Mouse (Mus musculus) adrenal gland, postnatal 10 days (tissue): ENCODE measurements around the gene Tent5d. TPM values are rescaled to one million over a fixed set of nuclear protein-coding genes. Genes with fewer than 3 reads are reported as not detected.

ENCODE experiments used
- DNase-seq: peaks from one replicate; pipeline ENCODE4 v3.0.0; 2021; ENCODE audit warnings: mixed read lengths
- long read RNA-seq, 2 experiments: library from polyadenylated mRNA; stranded (forward); transcript quantifications; one replicate each; pipeline ENCODE4 v2.0.0; 2021
- total RNA-seq, 2 experiments: library from RNA; stranded (reverse); gene quantifications; 2 replicates each; pipeline ENCODE4 v1.2.3; 2021

Gene Tent5d
- total RNA-seq, result not detected
- long read RNA-seq, experiment 1, result 0 reads
- long read RNA-seq, experiment 2, partial matches to known transcripts, result 0 of 2 reads
- long read RNA-seq, experiment 2, other reads (novel, unspliced or antisense), result 2 of 2 reads

DNA sequence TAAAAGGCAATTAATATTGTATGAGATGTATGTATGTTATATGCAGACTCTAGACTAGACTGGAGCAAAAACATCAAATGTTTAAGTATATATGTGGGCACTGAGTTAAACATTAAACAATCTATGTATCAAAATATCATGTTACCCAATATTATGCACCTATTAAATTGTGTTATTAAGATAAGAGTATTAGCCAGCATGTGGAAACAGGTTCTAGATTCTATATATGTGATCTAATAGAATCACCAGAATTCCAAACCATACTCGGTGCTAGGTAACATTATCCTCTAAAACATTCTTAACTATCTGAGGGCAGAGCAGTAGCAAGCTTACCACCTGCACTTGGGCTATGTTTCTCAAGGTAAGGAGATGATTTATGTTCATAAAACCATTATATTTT lies at the start of gene Tent5d:
Gene Tent5d, plus strand, starts transcription at position 301 of the 400 bp plus-strand sequence.
- no peak for DNase-seq

DNA sequence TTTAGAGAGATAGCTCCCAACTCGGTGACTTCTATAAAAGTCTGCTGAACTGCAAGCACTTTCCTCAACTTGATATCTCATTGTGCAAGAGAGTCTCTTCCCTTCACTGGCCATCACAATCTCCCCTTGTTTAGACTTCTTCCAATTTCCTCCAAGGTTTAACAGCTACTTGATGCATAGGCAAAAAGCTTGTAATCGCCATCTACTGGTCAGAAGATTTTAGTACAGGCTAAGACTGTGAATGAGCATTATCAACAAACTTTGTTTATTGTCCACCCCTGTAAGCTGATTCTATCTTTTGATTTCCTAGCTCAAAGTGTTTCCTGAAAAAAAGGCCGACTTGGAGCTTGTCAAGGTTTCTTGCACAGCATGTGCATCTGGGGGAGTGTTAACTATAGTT lies 24.5 kb upstream of the Tent5d start:
- DNase-seq, result no peak

DNA sequence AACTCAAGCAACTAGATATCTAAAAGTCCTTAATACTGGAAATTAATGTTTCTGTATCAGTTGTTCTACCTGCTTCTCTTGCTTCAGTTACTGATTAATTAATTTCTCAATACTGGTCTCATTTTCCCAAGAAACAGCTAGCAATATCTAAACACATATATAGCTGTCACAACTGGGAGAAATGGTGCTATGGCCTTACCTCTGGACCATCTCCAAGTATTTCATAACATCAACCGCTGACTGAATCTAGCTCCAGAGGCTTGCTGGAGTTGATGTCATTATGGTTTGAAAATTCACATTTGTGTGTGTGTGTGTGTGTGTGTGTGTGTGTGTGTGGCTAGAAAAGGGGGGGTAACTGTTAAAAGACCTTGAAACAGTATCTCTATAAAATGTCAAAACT lies 2.3 kb upstream of the Tent5d start:
- DNase-seq, result peak; percentile 7

DNA sequence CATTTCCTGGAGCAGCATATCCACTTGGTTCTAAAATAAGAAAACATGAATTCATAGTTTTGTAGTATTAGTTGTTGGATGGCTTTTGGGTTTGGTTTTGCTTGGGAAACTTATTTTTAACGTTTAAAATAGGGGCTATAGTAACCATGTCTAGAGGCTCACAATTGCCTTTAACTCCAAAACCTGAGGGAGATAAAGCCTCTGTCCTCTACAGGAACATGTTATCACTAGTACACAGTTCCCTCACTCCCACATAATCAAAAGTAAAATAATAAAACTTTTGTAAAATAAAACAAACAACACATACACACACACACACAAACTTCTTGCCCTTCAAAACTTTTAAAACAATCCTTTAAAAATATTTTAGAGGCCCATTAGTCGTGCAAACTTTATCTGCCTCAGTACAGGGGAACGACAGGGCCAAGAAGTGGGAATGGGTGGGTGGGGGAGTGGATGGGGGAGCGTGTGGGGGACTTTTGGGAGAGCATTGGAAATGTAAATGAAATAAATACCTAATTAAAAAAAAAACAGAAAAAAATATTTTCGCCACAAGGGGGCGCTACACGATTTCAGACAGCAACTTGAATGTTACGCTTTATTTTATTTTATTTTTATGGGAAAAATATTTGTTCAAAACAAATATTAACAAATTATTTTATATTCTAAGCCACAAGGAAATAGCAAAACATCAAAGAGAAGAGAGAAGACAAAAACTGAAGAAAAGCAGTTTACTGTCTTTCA lies 1.5 kb upstream of the Tent5d start:
- no peak for DNase-seq

DNA sequence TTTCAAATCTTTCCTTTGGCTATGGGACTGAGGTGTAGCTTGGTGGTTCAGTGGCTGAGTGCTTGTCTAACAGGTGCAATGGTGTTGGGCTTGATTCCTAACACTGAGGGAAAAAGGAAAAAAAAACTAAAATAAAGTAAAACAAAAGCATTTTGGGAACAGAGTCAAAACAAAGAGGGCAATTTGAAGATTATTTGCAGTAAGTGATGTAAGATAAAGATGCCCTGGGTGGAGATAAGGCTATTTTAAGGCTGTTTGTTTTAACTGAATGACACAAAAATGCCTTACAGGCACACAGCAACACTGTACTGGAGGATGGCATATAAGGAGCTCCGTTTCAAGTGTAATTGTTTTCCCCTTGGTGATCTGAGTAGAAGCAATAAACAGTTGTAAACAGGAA lies 3.4 kb downstream of the Tent5d start:
- DNase-seq, result no peak

DNA sequence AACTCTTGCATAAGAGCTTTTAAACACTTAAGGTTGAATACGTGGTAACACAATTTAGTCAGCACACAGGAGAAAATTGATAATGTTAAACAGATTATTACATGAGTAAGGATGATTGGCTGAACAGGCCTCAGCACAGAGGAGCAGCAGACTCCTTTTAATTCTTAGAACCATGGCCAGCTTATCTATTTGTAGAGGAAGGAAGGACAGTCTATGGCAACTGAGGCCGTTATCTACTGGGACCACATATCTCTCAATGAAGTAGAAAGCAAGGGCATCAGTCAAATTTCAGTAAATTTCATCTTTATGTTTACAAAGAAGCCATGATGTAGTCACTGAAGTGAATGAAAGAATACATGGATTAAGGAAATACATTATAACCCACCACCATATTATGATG lies 4.5 kb downstream of the Tent5d start:
- no peak for DNase-seq

DNA sequence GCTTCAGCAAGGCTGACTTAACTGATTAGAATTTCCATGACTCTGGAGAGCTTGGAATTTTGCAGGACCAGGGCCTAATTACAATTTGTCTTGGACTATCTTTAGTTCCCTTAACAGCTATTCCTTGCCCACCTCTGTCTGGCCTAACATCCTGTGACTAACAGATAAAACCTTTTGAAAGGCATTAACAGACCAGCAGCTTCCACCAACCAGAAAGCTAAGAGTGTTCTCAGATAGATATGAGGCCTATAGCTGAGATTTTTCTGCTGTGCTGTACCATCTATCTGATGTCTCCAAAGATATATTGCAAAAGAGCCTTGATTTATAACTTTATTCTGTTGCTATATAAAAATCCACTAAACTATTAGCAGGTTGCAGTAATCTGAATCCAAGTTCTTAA lies 19.7 kb downstream of the Tent5d start:
- no peak for DNase-seq

DNA sequence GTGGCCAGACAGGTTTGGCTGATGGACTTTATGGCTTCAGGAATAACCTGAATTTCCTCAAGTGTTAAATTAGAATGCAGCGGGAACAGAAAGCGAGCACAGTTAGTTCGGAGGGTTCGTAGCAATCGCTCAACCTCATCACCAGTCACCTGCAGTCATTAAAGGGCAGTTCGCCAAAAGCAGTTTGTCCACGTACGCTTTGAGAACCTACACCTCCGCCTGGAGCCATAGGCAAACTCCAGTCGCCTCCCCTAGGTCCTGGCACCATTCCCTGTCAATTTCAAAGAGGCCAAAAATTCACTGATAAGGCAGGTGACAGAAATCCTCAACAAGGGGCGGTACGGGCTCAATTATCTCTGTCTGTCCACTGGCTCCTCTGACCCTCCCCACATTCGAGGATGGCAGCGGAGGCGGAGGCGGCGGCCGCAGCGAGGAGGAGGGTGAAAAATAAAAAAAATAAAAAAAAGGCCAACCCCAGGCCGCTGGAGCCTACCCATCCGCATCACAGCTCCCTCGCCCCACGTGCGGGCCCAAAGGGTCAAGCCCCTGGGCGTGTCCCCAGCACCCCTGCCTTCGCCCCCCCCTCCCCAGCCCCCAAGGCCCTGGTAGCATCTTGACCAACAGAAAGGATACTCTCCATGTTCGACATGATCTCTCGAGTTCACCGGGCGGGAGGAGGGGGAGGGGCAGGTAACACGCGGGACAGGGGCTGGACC lies 23.3 kb downstream of the Tent5d start:
- DNase-seq, result no peak

DNA sequence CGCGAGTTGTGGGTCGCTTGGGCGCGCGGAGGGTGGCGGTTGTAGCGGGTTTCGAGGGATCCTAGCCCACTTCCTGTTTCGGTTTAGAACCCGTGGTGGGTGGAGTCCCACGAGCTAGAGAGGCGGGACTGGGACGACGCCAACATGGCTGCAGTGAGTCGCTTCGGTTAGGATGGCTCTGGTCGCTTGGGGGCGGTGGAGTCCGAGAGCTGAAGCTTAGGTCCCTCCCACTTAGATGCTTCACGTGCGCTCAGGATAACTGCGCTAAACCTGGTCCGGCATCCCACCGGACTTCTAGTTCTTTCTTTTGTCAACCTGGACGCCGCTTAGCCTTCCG lies 23.8 kb downstream of the Tent5d start, which contains the start of gene 2610002M06Rik:
Gene 2610002M06Rik, minus strand, starts transcription at position 117 of the 337 bp plus-strand sequence.
- peak; percentile 89 for DNase-seq

DNA sequence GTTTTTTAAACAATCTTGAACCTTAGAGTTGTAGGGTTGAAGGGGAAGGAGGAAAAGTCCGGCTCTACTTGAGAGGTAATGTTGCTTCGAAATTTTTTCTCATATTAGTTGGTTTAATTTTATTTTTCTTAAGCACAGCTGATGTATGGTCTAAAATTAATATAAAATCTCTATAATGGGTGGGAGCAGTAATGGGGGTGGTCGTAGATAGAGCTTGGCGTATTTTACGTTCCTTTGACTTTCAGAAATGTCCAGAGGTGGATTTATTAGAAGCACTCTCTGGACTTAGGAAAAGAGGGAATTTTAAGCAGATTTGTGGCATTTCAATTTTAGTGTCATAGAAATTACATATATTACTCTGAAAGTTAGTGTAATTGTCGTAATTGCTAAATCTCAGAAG lies 24.3 kb downstream of the Tent5d start:
- DNase-seq, result no peak

DNA sequence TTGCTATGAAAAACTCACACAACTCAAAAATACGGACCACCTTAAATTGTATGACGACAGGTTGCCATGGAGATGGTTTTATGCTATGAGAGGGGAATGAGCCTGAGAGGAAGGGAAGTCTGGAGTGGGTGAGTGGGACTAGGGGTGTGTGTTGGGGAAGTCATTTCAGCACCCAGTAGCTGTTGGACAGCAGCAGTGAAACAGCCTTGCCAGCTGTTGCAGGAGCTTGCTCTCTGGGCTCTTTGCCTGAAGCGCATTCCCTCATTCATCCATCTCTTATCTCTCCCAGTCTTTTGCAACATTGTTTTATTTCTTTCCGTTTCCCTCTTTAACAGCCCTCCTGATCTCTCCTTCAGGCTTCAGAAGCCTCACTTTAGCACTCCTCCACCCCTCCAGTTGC lies 65.8 kb downstream of the Tent5d start:
- DNase-seq, result no peak

Other genes starting within 250 kb of the Tent5d start
- not detected for gene Tbx22, start 124.6 kb upstream of the Tent5d start, total RNA-seq
- gene 2610002M06Rik, start 23.7 kb downstream of the Tent5d start, total RNA-seq, result 10 to 100 TPM; 10.3 to 10.8 TPM
- not detected for gene Gm732, start 155.9 kb downstream of the Tent5d start, total RNA-seq